Mouse (Mus musculus) forebrain, embryonic 11.5 days (tissue): ENCODE measurements around the gene Gm12169. TPM values are rescaled to one million over a fixed set of nuclear protein-coding genes. Genes with fewer than 3 reads are reported as not detected.
"Not testable (repeated sequence)": the region's sequence is repeated elsewhere in the genome, so short reads cannot be mapped to it uniquely, and the experiment has no call there.

Source experiments
- ATAC-seq: fragments of 200-750 bp; cut with Nextera tagmentation; replicated peaks from 2 replicates; pipeline ENCODE4 v1.8.0; 2017; ENCODE audit warnings: moderate TSS enrichment; ENCODE audit not compliant: low FRiP score
- DNase-seq: peaks from one replicate; pipeline ENCODE4 v3.0.0-alpha.2; 2017; ENCODE audit warnings: low spot score
- H3K27ac ChIP-seq: fragments of 300-500 bp; sonication (generic); 2 replicates; pipeline ENCODE4 v1.5.1; 2014; ENCODE audit warnings: low read depth, low read length
- H3K27me3 ChIP-seq: fragments of 300-500 bp; sonication (generic); 2 replicates; pipeline ENCODE4 v1.6.1; 2014; ENCODE audit warnings: mild to moderate bottlenecking, low read length, mixed read lengths; ENCODE audit not compliant: control insufficient read depth, insufficient read depth
- H3K36me3 ChIP-seq: fragments of 300-500 bp; sonication (generic); 2 replicates; pipeline ENCODE4 v1.6.1; 2014; ENCODE audit warnings: mild to moderate bottlenecking, low read length, moderate library complexity, mixed read lengths; ENCODE audit not compliant: control insufficient read depth, insufficient read depth
- H3K4me1 ChIP-seq: fragments of 300-500 bp; sonication (generic); replicated peaks from 2 replicates; pipeline ENCODE4 v1.6.1; 2014; ENCODE audit warnings: low read length, mixed read lengths; ENCODE audit not compliant: control insufficient read depth, insufficient read depth
- H3K4me2 ChIP-seq: fragments of 300-500 bp; sonication (generic); 2 replicates; pipeline ENCODE4 v1.6.1; 2014; ENCODE audit warnings: low read depth, mild to moderate bottlenecking, low read length, moderate library complexity, mixed read lengths; ENCODE audit not compliant: severe bottlenecking
- H3K4me3 ChIP-seq: fragments of 300-500 bp; sonication (generic); 2 replicates; pipeline ENCODE4 v1.5.1; 2014; ENCODE audit warnings: low read depth, low read length
- H3K9ac ChIP-seq: fragments of 300-500 bp; sonication (generic); 2 replicates; pipeline ENCODE4 v1.6.1; 2014; ENCODE audit warnings: low read length
- H3K9me3 ChIP-seq: fragments of 300-500 bp; sonication (generic); 2 replicates; pipeline ENCODE4 v1.6.1; 2016; ENCODE audit warnings: low read length, mixed read lengths; ENCODE audit not compliant: control insufficient read depth
- WGBS: fragments of 180-500 bp; shearing (Covaris S2); extraction: QIAGEN DNeasy Blood & Tissue Kit; methylation state at CpG from one replicate; pipeline ENCODE4 v1.1.7; 2014; 5-methylcytosine and 5-hydroxymethylcytosine counted together
- polyA plus RNA-seq: library from polyadenylated mRNA; unstranded; fragments of >200 nt; fragmentation: Nextera tagmentation; extraction: Ambion mirVana; gene quantifications from 2 replicates; pipeline ENCODE4 v1.2.1, GENCODE M21; 2014

Gm12169 gene
- not detected in 2 replicates for polyA plus RNA-seq

GRCm38 (mm10) chr11:46523912-46524311 lies at the start of gene Gm12169:
Gene Gm12169 (plus strand): TSS chr11:46524212.
- 93% methylated on average over 2 of the region's 2 CpGs for WGBS
- Histone ChIP-seq H3K4me1 (no peaks in the 10 kb centered on the region), H3K9ac (no peak within 1 kb of the TSS), H3K27me3 (no peaks in the 10 kb centered on the region), H3K4me3 (no peak within 1 kb of the TSS), H3K36me3 (no peaks in the 10 kb centered on the region), H3K9me3 (no peaks in the 10 kb centered on the region), H3K4me2 (no peak within 1 kb of the TSS), H3K27ac (no peak within 1 kb of the TSS)
- DNase-seq (no peak), ATAC-seq (no peak)

GRCm38 (mm10) chr11:46474220-46474619 lies 49.8 kb upstream of the Gm12169 start:
- ATAC-seq (no peak), DNase-seq (no peak)

GRCm38 (mm10) chr11:46479311-46479710 lies 44.7 kb upstream of the Gm12169 start:
- H3K9me3 ChIP-seq = no peaks in the 10 kb centered on the region
- DNase-seq (no peak), ATAC-seq (no peak)
- H3K4me3 ChIP-seq = no peak overlapping the region
- 89% methylated on average over 9 of the region's 9 CpGs for WGBS
- H3K4me2 ChIP-seq = no peak overlapping the region
- no peak overlapping the region for H3K27ac ChIP-seq
- no peaks in the 10 kb centered on the region for H3K4me1 ChIP-seq
- no peak overlapping the region for H3K9ac ChIP-seq
- no peaks in the 10 kb centered on the region for H3K27me3 ChIP-seq
- H3K36me3 ChIP-seq = no peaks in the 10 kb centered on the region

More at GRCm38 (mm10) chr11:46474220-46474619, 49.8 kb upstream of the Gm12169 start:
- WGBS = 94% methylated on average over 4 of the region's 4 CpGs
- no peak overlapping the region for H3K4me2 ChIP-seq
- no peaks in the 10 kb centered on the region for H3K9me3 ChIP-seq
- H3K4me3 ChIP-seq = no peak overlapping the region
- no peaks in the 10 kb centered on the region for H3K27me3 ChIP-seq
- H3K9ac ChIP-seq = no peak overlapping the region
- H3K4me1 ChIP-seq = no peaks in the 10 kb centered on the region
- no peaks in the 10 kb centered on the region for H3K36me3 ChIP-seq
- no peak overlapping the region for H3K27ac ChIP-seq

GRCm38 (mm10) chr11:46480517-46480916 lies 43.5 kb upstream of the Gm12169 start:
- H3K9me3 ChIP-seq = no peaks in the 10 kb centered on the region
- no peak for DNase-seq
- no peaks in the 10 kb centered on the region for H3K36me3 ChIP-seq
- no peak overlapping the region for H3K27ac ChIP-seq
- no peak for ATAC-seq
- 86% methylated on average over 7 of the region's 7 CpGs for WGBS
- no peak overlapping the region for H3K4me3 ChIP-seq
- no peaks in the 10 kb centered on the region for H3K27me3 ChIP-seq
- H3K9ac ChIP-seq = no peak overlapping the region
- H3K4me1 ChIP-seq = no peaks in the 10 kb centered on the region
- H3K4me2 ChIP-seq = no peak overlapping the region

GRCm38 (mm10) chr11:46488231-46488630 lies 35.8 kb upstream of the Gm12169 start:
- H3K27ac ChIP-seq = no peak overlapping the region
- no peaks in the 10 kb centered on the region for H3K9me3 ChIP-seq
- H3K27me3 ChIP-seq = no peaks in the 10 kb centered on the region
- ATAC-seq (no peak), DNase-seq (no peak)
- no peak overlapping the region for H3K4me2 ChIP-seq
- H3K4me1 ChIP-seq = no peaks in the 10 kb centered on the region
- no peak overlapping the region for H3K9ac ChIP-seq
- 0% methylated on average over 1 of the region's 1 CpGs for WGBS
- H3K36me3 ChIP-seq = no peaks in the 10 kb centered on the region
- H3K4me3 ChIP-seq = no peak overlapping the region

GRCm38 (mm10) chr11:46488650-46489049 lies 35.4 kb upstream of the Gm12169 start:
- no peaks in the 10 kb centered on the region for H3K27me3 ChIP-seq
- H3K4me1 ChIP-seq = no peaks in the 10 kb centered on the region
- H3K4me3 ChIP-seq = no peak overlapping the region
- H3K36me3 ChIP-seq = no peaks in the 10 kb centered on the region
- ATAC-seq (no peak), DNase-seq (no peak)
- WGBS = 82% methylated on average over 2 of the region's 2 CpGs
- no peak overlapping the region for H3K27ac ChIP-seq
- H3K9ac ChIP-seq = no peak overlapping the region
- no peaks in the 10 kb centered on the region for H3K9me3 ChIP-seq
- no peak overlapping the region for H3K4me2 ChIP-seq

- 79% methylated on average over 3 of the region's 3 CpGs for WGBS
- no peaks in the 10 kb centered on the region for H3K4me1 ChIP-seq
- no peak for ATAC-seq
Observed at GRCm38 (mm10) chr11:46507146-46507545, 16.9 kb upstream of the Gm12169 start.

GRCm38 (mm10) chr11:46509900-46510299 lies 14.1 kb upstream of the Gm12169 start:
- no peaks in the 10 kb centered on the region for H3K36me3 ChIP-seq
- no peaks in the 10 kb centered on the region for H3K4me1 ChIP-seq
- DNase-seq (no peak), ATAC-seq (no peak)
- H3K9me3 ChIP-seq = no peaks in the 10 kb centered on the region
- no peaks in the 10 kb centered on the region for H3K27me3 ChIP-seq
- H3K27ac ChIP-seq = no peak overlapping the region
- 98% methylated on average over 5 of the region's 5 CpGs for WGBS
- no peak overlapping the region for H3K4me3 ChIP-seq
- H3K4me2 ChIP-seq = no peak overlapping the region
- H3K9ac ChIP-seq = no peak overlapping the region

More at GRCm38 (mm10) chr11:46507146-46507545, 16.9 kb upstream of the Gm12169 start:
- Histone ChIP-seq H3K27ac (no peak overlapping the region), H3K27me3 (no peaks in the 10 kb centered on the region), H3K9ac (no peak overlapping the region), H3K9me3 (no peaks in the 10 kb centered on the region), H3K4me2 (no peak overlapping the region), H3K36me3 (no peaks in the 10 kb centered on the region), H3K4me3 (no peak overlapping the region)
- DNase-seq = no peak

GRCm38 (mm10) chr11:46521341-46521740 lies 2.7 kb upstream of the Gm12169 start:
- H3K27ac ChIP-seq, ATAC-seq, H3K4me1 ChIP-seq, DNase-seq, H3K4me3 ChIP-seq, H3K36me3 ChIP-seq, H3K9me3 ChIP-seq, H3K9ac ChIP-seq, H3K4me2 ChIP-seq, H3K27me3 ChIP-seq: not testable (repeated sequence)
- WGBS = 82% methylated on average over 5 of the region's 5 CpGs
